Mouse (Mus musculus): ENCODE measurements around the gene Ppfia4.

DNA sequence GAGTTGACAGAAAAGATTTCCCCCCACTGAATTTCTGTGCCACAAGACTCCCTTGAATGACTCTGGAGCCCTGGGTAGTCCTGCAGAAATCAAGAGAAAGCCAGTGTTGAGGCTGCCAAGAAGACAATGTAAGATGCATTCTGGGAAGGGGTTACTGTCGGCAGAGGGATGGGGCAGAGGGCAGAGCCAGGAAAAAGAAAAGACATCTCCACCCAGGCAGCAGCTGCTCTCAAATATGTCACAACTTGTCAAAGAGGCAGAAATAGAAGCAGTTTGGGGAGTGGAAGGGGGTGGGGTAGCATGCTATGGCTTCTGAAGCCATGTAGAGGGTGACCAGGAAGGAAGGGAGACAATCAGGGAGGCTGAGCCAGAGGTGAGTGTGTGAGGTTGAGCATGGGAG, 49.6 kb downstream of the Ppfia4 start:
- TF ChIP-seq CTCF (IDR thresholded peaks at IDR 0.05; ENCODE audit: low read depth) (no peak), EP300 (IDR thresholded peaks at IDR 0.05; ENCODE audit: low read depth) (no peak)

Data from liver, embryonic 14.5 days (tissue).